ENCODE assay signal across 8 mouse cellular contexts in genomic region chr8:106511531-106512041, GRCm38 (mm10). TPM values are rescaled to one million over a fixed set of nuclear protein-coding genes. Genes with fewer than 3 reads are reported as not detected.
DNase-seq lines count a peak whose midpoint lies in the region; ATAC-seq lines count a peak whose summit lies in the region.

No protein-coding gene starts in this region.

- peak; percentile 88 for DNase-seq in heart, embryonic 10.5 days (ENCODE audit: low spot score)
- no peak for DNase-seq in heart, postnatal 25 days (ENCODE audit: low spot score)
- peak; percentile 50 for DNase-seq in kidney, postnatal 14 days
- DNase-seq in midbrain, embryonic 14.5 days, result no peak
- DNase-seq in MN1 (ENCODE audit: low spot score), result no peak
- DNase-seq in layer of hippocampus, adult 11-12 months (ENCODE audit: low spot score), result no peak

- peak overlapping the region; percentile 53 for H3K4me2 ChIP-seq in forebrain, embryonic 16.5 days (ENCODE audit: low read length)
- peak overlapping the region; percentile 53 for H3K4me2 ChIP-seq in midbrain, embryonic 14.5 days (ENCODE audit: low read length)

- ATAC-seq in forebrain, embryonic 16.5 days, result no peak
- ATAC-seq in midbrain, embryonic 14.5 days (ENCODE audit: low FRiP score, low TSS enrichment), result no peak
- no peak for ATAC-seq in megakaryocyte-erythroid progenitor cell, adult 5-6 weeks (replicated peaks; ENCODE audit: low FRiP score, low TSS enrichment, poor library complexity, severe bottlenecking)

- H3K27ac ChIP-seq in heart, embryonic 10.5 days, result peak overlapping the region; percentile 91
- H3K27ac ChIP-seq in forebrain, embryonic 16.5 days (ENCODE audit: low read length), result no peak overlapping the region
- H3K27ac ChIP-seq in midbrain, embryonic 14.5 days (replicated peaks; ENCODE audit: low read depth, low read length), result no peak overlapping the region

- H3K4me1 ChIP-seq in heart, embryonic 10.5 days, result peaks cover 61% of the 10 kb centered on the region
- H3K4me1 ChIP-seq in forebrain, embryonic 16.5 days (replicated peaks; ENCODE audit: control insufficient read depth, insufficient read depth, low read length), result peaks cover 29% of the 10 kb centered on the region
- H3K4me1 ChIP-seq in midbrain, embryonic 14.5 days (ENCODE audit: control insufficient read depth, insufficient read depth, low read length), result peaks cover 27% of the 10 kb centered on the region

- H3K4me3 ChIP-seq in heart, embryonic 10.5 days, result peak overlapping the region; percentile 73
- H3K4me3 ChIP-seq in forebrain, embryonic 16.5 days (replicated peaks; ENCODE audit: low read length), result peak overlapping the region; percentile 34
- peak overlapping the region; percentile 30 for H3K4me3 ChIP-seq in midbrain, embryonic 14.5 days (replicated peaks; ENCODE audit: low read depth, low read length)

- H3K27me3 ChIP-seq in heart, embryonic 10.5 days (ENCODE audit: insufficient read depth, poor library complexity, severe bottlenecking), result peaks cover 38% of the 10 kb centered on the region
- peaks cover 61% of the 10 kb centered on the region for H3K27me3 ChIP-seq in forebrain, embryonic 16.5 days (replicated peaks; ENCODE audit: control insufficient read depth, insufficient read depth, low read length)
- H3K27me3 ChIP-seq in midbrain, embryonic 14.5 days (ENCODE audit: control insufficient read depth, insufficient read depth, low read length), result peaks cover 58% of the 10 kb centered on the region

- 2% methylated on average over 30 of the region's 30 CpGs for WGBS in heart, embryonic 10.5 days
- 1% methylated on average over 30 of the region's 30 CpGs for WGBS in forebrain, embryonic 16.5 days
- under 1% methylated on average over 30 of the region's 30 CpGs for WGBS in midbrain, embryonic 14.5 days

- H3K36me3 ChIP-seq in heart, embryonic 10.5 days, result no peaks in the 10 kb centered on the region
- no peaks in the 10 kb centered on the region for H3K36me3 ChIP-seq in forebrain, embryonic 16.5 days (ENCODE audit: control insufficient read depth, insufficient read depth)
- no peaks in the 10 kb centered on the region for H3K36me3 ChIP-seq in midbrain, embryonic 14.5 days (ENCODE audit: control insufficient read depth, insufficient read depth, low read length)

- intact Hi-C loops in heart, postnatal 25 days (cut with DNase I), result no loop called here

- no peak overlapping the region for H3K9ac ChIP-seq in forebrain, embryonic 16.5 days (replicated peaks; ENCODE audit: low read depth, low read length)
- 0 out of 2 replicates have a peak overlapping the region, but pooled peaks have one; percentile 2 for H3K9ac ChIP-seq in midbrain, embryonic 14.5 days (replicated peaks; ENCODE audit: low read length)

- H3K9me3 ChIP-seq in heart, embryonic 10.5 days, result no peaks in the 10 kb centered on the region
- H3K9me3 ChIP-seq in forebrain, embryonic 16.5 days (ENCODE audit: control insufficient read depth, low read length), result no peaks in the 10 kb centered on the region
- no peaks in the 10 kb centered on the region for H3K9me3 ChIP-seq in midbrain, embryonic 14.5 days (ENCODE audit: control insufficient read depth, low read length)

RNA-seq across cellular contexts. Expression of gene Cdh3, which starts 0.9 kb away (rescaled TPM):
- polyA plus RNA-seq in heart, embryonic 10.5 days (2016; fragmentation: Nextera tagmentation; extraction: Ambion mirVana), result 31.2 and 37.7 TPM in 2 replicates
- 1 to 10 TPM; 1.3 to 1.6 TPM for total RNA-seq in heart, postnatal 25 days (2021)
- 0.91 and 1.2 TPM in 2 replicates for polyA plus RNA-seq in forebrain, embryonic 16.5 days (2015; fragmentation: Nextera tagmentation; extraction: Ambion mirVana)
- 0.22 and 0.23 TPM in 2 replicates for polyA plus RNA-seq in midbrain, embryonic 14.5 days (2014; fragmentation: Nextera tagmentation; extraction: Ambion mirVana)
- not detected in 2 replicates for total RNA-seq in megakaryocyte-erythroid progenitor cell, adult 5-6 weeks (2014; fragmentation: Nextera tagmentation)
- not detected in 2 replicates for total RNA-seq in megakaryocyte-erythroid progenitor cell, adult 5-6 weeks (2017)

RNA-seq across cellular contexts. Expression of gene 6030452D12Rik, which starts 11.3 kb away (rescaled TPM):
- polyA plus RNA-seq in heart, embryonic 10.5 days (2016; fragmentation: Nextera tagmentation; extraction: Ambion mirVana), result not detected in 2 replicates
- total RNA-seq in heart, postnatal 25 days (2021), result not detected
- not detected in 2 replicates for polyA plus RNA-seq in forebrain, embryonic 16.5 days (2015; fragmentation: Nextera tagmentation; extraction: Ambion mirVana)
- polyA plus RNA-seq in midbrain, embryonic 14.5 days (2014; fragmentation: Nextera tagmentation; extraction: Ambion mirVana), result not detected in 2 replicates
- not detected in 2 replicates for total RNA-seq in megakaryocyte-erythroid progenitor cell, adult 5-6 weeks (2014; fragmentation: Nextera tagmentation)
- total RNA-seq in megakaryocyte-erythroid progenitor cell, adult 5-6 weeks (2017), result not detected in 2 replicates

Comparison
In these comparisons a context has a peak if more than half of its experiments do, and no peak if none do; other contexts are left out.
1. DNase-seq: peak in heart, embryonic 10.5 days (single experiment) and kidney, postnatal 14 days (single experiment); none in heart, postnatal 25 days (single experiment), midbrain, embryonic 14.5 days (single experiment), MN1 (single experiment) and layer of hippocampus, adult 11-12 months (single experiment).
2. RNA of gene Cdh3, which starts 0.9 kb away (polyA plus RNA-seq): 31.2 to 37.7 TPM in heart, embryonic 10.5 days; 0.91 to 1.2 TPM in forebrain, embryonic 16.5 days and 0.22 to 0.23 TPM in midbrain, embryonic 14.5 days; every median in the first group is over 10 times any median in the second.
3. Peak in every context shown above with its lines, with median percentiles within 50 percentile points of each other: H3K4me3 ChIP-seq.